Mouse (Mus musculus): ENCODE data around the gene Sspo.

Gene Sspo

GRCm38 (mm10) chr6:48447929-48448328 is at the start of gene Sspo:
Gene Sspo (plus strand): TSS chr6:48448229.
- DNase-seq (ENCODE audit: low spot score in 2 of 2): no peak

DNA sequence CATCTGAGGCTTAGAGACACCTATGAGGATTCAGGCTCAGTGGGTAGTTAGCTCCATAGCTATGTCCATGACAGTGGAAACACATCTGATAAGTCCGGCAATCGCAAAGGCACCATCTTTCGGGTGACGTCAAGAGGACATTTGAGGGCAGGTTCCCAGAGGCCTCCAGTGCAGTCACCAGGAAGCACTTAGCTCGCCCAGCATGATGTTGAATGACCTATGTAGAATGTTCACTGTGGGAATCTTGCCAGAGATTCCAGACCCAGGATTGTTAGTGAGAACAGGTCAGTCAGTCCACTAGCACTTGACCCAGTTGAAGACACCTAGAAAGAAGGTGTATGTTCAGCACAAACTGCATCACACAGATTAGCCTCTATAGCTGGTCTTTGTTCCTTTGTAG is 48.1 kb upstream of the Sspo start:
- DNase-seq (ENCODE audit: low spot score in 2 of 2): no peak

GRCm38 (mm10) chr6:48404071-48404470 is 44.0 kb upstream of the Sspo start:
- no peak for DNase-seq (ENCODE audit: low spot score in 2 of 2)

GRCm38 (mm10) chr6:48409726-48410343 is 38.2 kb upstream of the Sspo start:
- peak in 1 of 2 experiments; percentile 4 for DNase-seq (ENCODE audit: low spot score in 2 of 2)

- no peak for DNase-seq (ENCODE audit: low spot score in 2 of 2)
Observed at GRCm38 (mm10) chr6:48410551-48410950, 37.5 kb upstream of the Sspo start.

GRCm38 (mm10) chr6:48411193-48412092 is 36.6 kb upstream of the Sspo start:
- DNase-seq (ENCODE audit: low spot score in 2 of 2): no peak

DNA sequence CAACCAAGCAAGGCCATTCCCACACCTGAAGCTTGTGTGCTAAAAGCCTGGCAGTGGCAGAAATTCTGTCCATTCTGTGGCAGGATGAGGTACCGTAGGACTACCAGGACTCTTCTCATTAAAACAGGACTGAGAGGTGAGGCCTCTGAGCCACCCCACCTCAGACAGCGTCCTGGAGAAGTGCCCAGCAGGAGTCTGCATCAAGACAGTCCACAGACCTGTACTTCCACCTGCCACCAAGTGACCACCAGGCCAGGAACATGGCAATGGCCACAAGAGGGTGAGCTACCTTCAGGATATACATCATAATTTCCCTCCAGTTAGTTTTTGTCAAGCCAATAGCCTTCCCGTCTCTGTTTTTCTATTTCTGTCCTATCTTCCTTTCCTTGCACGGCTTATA is 35.9 kb upstream of the Sspo start:
- no peak for DNase-seq (ENCODE audit: low spot score in 2 of 2)

- no peak for DNase-seq (ENCODE audit: low spot score in 2 of 2)
Observed at GRCm38 (mm10) chr6:48412662-48413061, 35.4 kb upstream of the Sspo start.

DNA sequence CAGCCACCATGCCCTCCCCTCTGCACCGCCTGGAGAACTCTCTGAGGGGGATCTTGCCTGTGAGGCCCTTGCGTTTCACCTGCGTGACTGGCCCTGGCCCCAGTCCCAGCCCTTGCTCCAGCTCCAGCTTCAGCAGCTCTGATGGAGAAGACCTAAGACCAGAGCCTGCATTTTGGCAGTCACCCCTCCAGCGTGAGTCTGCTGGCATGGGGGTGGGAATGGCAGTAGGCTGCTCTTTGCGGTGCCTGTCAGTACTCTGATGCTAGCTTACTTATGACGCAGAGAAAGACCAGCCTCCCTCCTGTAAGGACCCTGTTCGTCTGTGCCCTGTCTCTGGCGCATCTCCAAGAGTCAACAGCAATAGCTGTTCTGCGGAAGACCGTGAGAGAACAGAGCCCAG is 34.9 kb upstream of the Sspo start:
- DNase-seq (ENCODE audit: low spot score in 2 of 2): no peak

- DNase-seq (ENCODE audit: low spot score in 2 of 2): no peak
Observed at GRCm38 (mm10) chr6:48414886-48415285, 33.1 kb upstream of the Sspo start.

GRCm38 (mm10) chr6:48415636-48416035 is 32.4 kb upstream of the Sspo start:
- no peak for DNase-seq (ENCODE audit: low spot score in 2 of 2)

GRCm38 (mm10) chr6:48416486-48416885 is 31.5 kb upstream of the Sspo start:
- no peak for DNase-seq (ENCODE audit: low spot score in 2 of 2)

GRCm38 (mm10) chr6:48420647-48421046 is 27.4 kb upstream of the Sspo start:
- no peak for DNase-seq (ENCODE audit: low spot score in 2 of 2)

GRCm38 (mm10) chr6:48423336-48423735 is 24.7 kb upstream of the Sspo start:
- no peak for DNase-seq (ENCODE audit: low spot score in 2 of 2)

DNA sequence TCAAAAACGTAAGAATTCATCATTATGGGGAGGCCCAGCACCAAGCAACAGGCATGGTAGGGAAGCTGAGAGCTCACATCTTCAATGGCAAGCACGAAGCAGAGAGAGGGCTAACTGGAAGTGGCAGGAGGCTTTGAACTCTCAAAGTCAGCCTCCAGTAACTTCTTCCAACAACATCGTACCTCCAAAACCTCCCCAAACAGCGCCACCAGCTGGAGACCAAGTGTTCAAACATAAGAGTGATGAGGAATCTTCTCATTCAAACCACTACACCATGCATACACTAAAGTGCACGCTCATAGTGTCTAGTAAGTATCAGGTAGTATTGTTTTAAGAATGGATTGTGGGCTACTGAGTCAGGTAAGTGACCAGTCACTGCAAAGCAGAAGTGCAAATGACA is 24.0 kb upstream of the Sspo start:
- no peak for DNase-seq (ENCODE audit: low spot score in 2 of 2)

DNA sequence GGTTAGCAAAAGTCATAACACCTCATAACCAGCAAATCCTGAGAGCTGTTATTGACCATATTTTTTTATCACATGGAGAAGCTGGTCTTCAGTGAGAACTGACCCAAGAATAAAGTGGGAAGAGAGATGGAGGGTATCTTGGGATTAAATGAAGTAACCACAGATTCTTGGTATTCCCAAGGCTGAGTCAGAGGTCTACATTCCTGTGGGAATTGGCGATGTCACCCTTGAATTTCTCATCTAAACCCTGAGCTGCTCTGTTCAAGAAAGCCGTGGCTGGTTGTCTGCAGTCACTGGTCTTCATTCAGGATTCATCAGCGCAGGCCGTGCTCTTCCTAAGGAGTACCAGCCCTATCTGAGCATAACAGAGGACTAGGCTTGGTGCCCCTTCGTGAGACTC is 21.1 kb upstream of the Sspo start:
- DNase-seq (ENCODE audit: low spot score in 2 of 2): no peak

- no peak for DNase-seq (ENCODE audit: low spot score in 2 of 2)
Observed at GRCm38 (mm10) chr6:48428769-48429557, 19.1 kb upstream of the Sspo start.

DNA sequence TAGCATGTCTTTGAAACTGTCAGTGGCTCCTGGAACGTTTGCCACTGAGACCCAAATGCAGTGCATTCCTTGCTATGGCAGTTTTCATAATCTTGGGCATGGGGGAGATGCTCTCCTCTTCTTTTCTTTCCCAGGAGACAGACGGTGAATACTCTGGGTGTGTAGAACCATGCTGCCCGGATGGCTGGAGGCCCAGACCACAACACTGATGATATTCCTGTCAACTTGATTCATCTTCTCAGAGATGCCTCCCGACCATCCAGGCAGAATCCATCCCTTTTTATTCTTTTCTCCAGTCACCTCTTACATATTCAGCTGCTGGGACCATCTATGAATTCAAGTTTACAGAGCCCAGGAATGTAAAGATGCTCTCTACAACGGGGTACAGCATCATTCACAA is 17.3 kb upstream of the Sspo start:
- no peak for DNase-seq (ENCODE audit: low spot score in 2 of 2)

DNA sequence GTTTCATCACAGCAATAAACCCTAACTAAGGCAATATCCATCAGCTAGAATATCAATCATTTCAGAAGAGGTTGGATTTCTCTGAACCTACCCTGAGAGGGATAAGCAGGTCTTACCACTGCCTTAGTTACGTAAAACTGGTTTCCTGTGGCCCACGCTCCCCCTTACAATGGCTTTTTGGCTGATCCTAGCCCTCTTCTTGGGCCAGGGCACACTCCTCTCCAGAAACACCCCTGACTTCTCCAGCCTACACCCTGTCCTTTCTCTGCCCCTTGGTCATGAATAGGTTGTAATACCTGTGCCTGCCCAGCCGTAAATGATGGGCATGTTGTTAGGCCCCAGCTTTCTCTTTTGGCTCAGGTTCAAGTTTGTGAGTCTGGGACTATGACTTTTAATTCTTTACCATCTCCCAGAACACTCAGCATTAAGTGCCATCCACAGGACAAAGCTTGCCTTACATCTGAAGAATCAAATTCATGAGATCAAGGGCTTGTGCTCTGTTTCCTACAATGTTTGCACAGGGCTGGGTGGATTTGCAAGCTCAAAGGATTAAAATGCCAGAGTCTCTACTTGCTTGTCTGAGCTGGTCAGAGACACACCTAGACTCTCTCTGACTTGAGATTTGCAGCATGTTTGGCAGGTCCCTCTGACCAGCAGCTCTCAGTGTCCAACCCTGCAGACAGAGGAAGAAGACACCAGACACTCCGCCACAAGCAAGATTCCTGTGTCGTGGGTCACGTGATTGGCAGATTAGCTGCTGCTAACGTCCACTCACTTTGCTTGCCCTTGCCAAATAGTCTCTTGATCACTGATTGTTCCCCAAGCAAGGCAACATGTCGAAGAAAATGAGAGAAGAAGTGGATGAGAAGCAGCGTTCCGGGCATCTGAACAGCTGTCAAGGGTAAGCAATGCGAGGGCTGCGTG is 14.9 kb upstream of the Sspo start:
- no peak for DNase-seq (ENCODE audit: low spot score in 2 of 2)

- no peak for DNase-seq (ENCODE audit: low spot score in 2 of 2)
Observed at GRCm38 (mm10) chr6:48434651-48435050, 13.4 kb upstream of the Sspo start.

GRCm38 (mm10) chr6:48435111-48435510 is 12.9 kb upstream of the Sspo start:
- no peak for DNase-seq (ENCODE audit: low spot score in 2 of 2)

Measured in spleen, postnatal 4 days (tissue).